Mouse (Mus musculus) midbrain, embryonic 14.5 days (tissue): Measurements from ENCODE around the gene Klhl3. TPM values are rescaled to one million over a fixed set of nuclear protein-coding genes. Genes with fewer than 3 reads are reported as not detected.

Experiments used
- ATAC-seq: fragments of 200-750 bp; cut with Nextera tagmentation; 2 replicates; pipeline ENCODE4 v1.8.0; 2017; ENCODE audit warnings: moderate number of reproducible peaks, moderate library complexity; ENCODE audit not compliant: low FRiP score, low TSS enrichment
- DNase-seq: peaks from one replicate; pipeline ENCODE4 v3.0.0-alpha.2; 2015
- H3K27ac ChIP-seq: fragments of 300-500 bp; sonication (generic); replicated peaks from 2 replicates; pipeline ENCODE4 v1.5.1; 2014; ENCODE audit warnings: mild to moderate bottlenecking, low read depth, low read length, moderate library complexity
- H3K27me3 ChIP-seq: fragments of 300-500 bp; sonication (generic); 2 replicates; pipeline ENCODE4 v1.6.1; 2014; ENCODE audit warnings: low read length, control low read depth, mixed read lengths; ENCODE audit not compliant: control insufficient read depth, insufficient read depth
- H3K36me3 ChIP-seq: fragments of 300-500 bp; sonication (generic); 2 replicates; pipeline ENCODE4 v1.6.1; 2014; ENCODE audit warnings: low read length, control low read depth; ENCODE audit not compliant: control insufficient read depth, insufficient read depth
- H3K4me1 ChIP-seq: fragments of 300-500 bp; sonication (generic); 2 replicates; pipeline ENCODE4 v1.6.1; 2014; ENCODE audit warnings: mild to moderate bottlenecking, antibody characterized with exemption, low read length, control low read depth; ENCODE audit not compliant: control insufficient read depth, insufficient read depth
- H3K4me2 ChIP-seq: fragments of 300-500 bp; sonication (generic); 2 replicates; pipeline ENCODE4 v1.6.1; 2014; ENCODE audit warnings: mild to moderate bottlenecking, low read length, moderate library complexity
- H3K4me3 ChIP-seq: fragments of 300-500 bp; sonication (generic); replicated peaks from 2 replicates; pipeline ENCODE4 v1.5.1; 2014; ENCODE audit warnings: low read depth, low read length
- H3K9ac ChIP-seq: fragments of 300-500 bp; sonication (generic); replicated peaks from 2 replicates; pipeline ENCODE4 v1.6.1; 2014; ENCODE audit warnings: mild to moderate bottlenecking, low read length, moderate library complexity
- H3K9me3 ChIP-seq: fragments of 300-500 bp; sonication (generic); 2 replicates; pipeline ENCODE4 v1.6.1; 2016; ENCODE audit warnings: low read length, control low read depth, mixed read lengths; ENCODE audit not compliant: control insufficient read depth
- WGBS: fragments of 180-500 bp; shearing (Covaris S2); extraction: QIAGEN DNeasy Blood & Tissue Kit; methylation state at CpG from one replicate; pipeline ENCODE4 v1.1.7; 2014; 5-methylcytosine and 5-hydroxymethylcytosine counted together
- polyA plus RNA-seq: library from polyadenylated mRNA; unstranded; fragments of >200 nt; fragmentation: Nextera tagmentation; extraction: Ambion mirVana; gene quantifications from 2 replicates; pipeline ENCODE4 v1.2.1, GENCODE M21; 2014

The Klhl3 gene
- polyA plus RNA-seq, 1 experiment from 2014 or later: 10.1 TPM

DNA sequence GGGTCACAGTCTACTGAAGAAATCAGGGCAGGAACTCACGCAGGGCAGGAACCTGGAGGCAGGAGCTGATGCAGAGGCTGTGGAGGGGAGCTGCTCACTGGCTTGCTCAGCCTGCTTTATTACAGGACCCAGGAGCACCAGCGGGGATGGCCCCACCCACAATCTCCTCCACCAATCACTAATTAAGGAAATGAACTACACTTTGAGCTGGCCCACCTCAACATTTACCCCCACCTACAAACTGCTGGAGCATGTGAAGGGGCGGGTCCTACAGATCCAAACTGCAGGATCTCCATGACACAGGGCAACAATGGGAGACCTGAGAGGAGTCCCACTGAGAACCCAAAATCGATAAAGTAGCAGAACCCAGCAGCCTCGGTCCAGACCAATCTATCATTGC, 64.3 kb downstream of the Klhl3 start:
- DNase-seq (no peak), ATAC-seq (no peak)
- Histone ChIP-seq H3K9me3 (no peaks in the 10 kb centered on the region), H3K27me3 (no peaks in the 10 kb centered on the region), H3K9ac (no peak overlapping the region), H3K4me3 (no peak overlapping the region), H3K4me2 (no peak overlapping the region), H3K4me1 (no peaks in the 10 kb centered on the region), H3K36me3 (no peaks in the 10 kb centered on the region), H3K27ac (no peak overlapping the region)
- WGBS: 73% methylated on average over 5 of the region's 5 CpGs

GRCm38 (mm10) chr13:58048076-58048475, 65.3 kb downstream of the Klhl3 start:
- Histone ChIP-seq H3K9ac (no peak overlapping the region), H3K27ac (no peak overlapping the region), H3K9me3 (no peaks in the 10 kb centered on the region), H3K4me3 (no peak overlapping the region), H3K4me2 (no peak overlapping the region), H3K27me3 (no peaks in the 10 kb centered on the region), H3K4me1 (no peaks in the 10 kb centered on the region), H3K36me3 (no peaks in the 10 kb centered on the region)
- 85% methylated on average over 3 of the region's 3 CpGs for WGBS
- DNase-seq: no peak
- ATAC-seq: no peak

DNA sequence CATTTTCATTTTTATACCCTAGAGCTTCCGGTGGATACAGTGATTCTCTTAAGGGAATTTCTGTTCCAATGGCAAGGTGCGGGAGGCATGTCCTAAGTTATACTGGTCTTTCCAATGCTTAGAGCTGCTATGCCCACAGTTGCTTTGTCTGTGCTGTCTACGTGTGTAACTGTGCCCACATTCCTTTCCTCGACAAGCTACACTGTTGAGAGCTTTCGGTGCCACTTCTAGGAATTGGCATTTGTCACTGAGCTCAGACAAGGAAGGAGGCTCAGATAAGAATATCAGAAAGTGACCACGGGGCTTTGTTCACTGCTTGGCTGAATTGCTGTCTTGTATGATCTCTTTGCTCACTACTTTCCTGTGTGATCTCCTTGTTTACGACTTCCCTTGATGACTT, 67.2 kb downstream of the Klhl3 start:
- Histone ChIP-seq H3K27ac (no peak overlapping the region), H3K9ac (no peak overlapping the region), H3K4me2 (no peak overlapping the region), H3K9me3 (no peaks in the 10 kb centered on the region), H3K36me3 (no peaks in the 10 kb centered on the region), H3K4me1 (no peaks in the 10 kb centered on the region), H3K27me3 (no peaks in the 10 kb centered on the region), H3K4me3 (no peak overlapping the region)
- WGBS: 93% methylated on average over 7 of the region's 7 CpGs
- no peak for DNase-seq
- no peak for ATAC-seq

DNA sequence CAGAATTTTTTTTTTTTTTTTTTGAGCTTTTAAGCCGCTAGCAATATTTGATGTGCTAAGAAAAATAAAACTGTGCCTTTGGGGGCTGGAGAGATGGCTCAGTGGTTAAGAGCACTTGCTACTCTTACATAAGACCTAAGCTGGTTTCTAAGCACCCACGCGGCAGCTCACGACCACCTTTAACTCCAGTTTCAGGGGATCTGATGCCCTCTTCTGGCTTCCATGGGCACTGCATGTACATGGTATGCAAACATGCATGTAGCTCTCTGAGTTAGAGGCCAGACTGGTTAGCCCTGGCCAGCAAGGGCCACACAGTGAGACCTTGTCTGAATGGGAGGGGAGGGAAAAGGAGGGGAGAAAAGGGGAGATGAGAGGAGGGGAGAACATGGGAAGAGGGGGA, 68.1 kb downstream of the Klhl3 start:
- ATAC-seq: no peak
- Histone ChIP-seq H3K4me3 (no peak overlapping the region), H3K9me3 (no peaks in the 10 kb centered on the region), H3K36me3 (no peaks in the 10 kb centered on the region), H3K4me2 (no peak overlapping the region), H3K9ac (no peak overlapping the region), H3K27ac (no peak overlapping the region), H3K27me3 (no peaks in the 10 kb centered on the region), H3K4me1 (no peaks in the 10 kb centered on the region)
- 56% methylated on average over 4 of the region's 4 CpGs for WGBS
- no peak for DNase-seq

- 92% methylated on average over 8 of the region's 8 CpGs for WGBS
- no peak overlapping the region for H3K27ac ChIP-seq
- H3K27me3 ChIP-seq: no peaks in the 10 kb centered on the region
- H3K9me3 ChIP-seq: no peaks in the 10 kb centered on the region
- no peak overlapping the region for H3K4me2 ChIP-seq
- H3K36me3 ChIP-seq: no peaks in the 10 kb centered on the region
- ATAC-seq: no peak
- no peak for DNase-seq
- no peak overlapping the region for H3K4me3 ChIP-seq
- no peak overlapping the region for H3K9ac ChIP-seq
- H3K4me1 ChIP-seq: no peaks in the 10 kb centered on the region
Observed at GRCm38 (mm10) chr13:58043278-58043677, 70.1 kb downstream of the Klhl3 start.

- DNase-seq (no peak), ATAC-seq (no peak)
- Histone ChIP-seq H3K36me3 (no peaks in the 10 kb centered on the region), H3K4me2 (no peak overlapping the region), H3K27ac (no peak overlapping the region), H3K9me3 (no peaks in the 10 kb centered on the region), H3K9ac (no peak overlapping the region), H3K27me3 (no peaks in the 10 kb centered on the region), H3K4me1 (no peaks in the 10 kb centered on the region), H3K4me3 (no peak overlapping the region)
- 70% methylated on average over 10 of the region's 10 CpGs for whole genome bisulfite sequencing
Observed at GRCm38 (mm10) chr13:58040112-58040511, 73.3 kb downstream of the Klhl3 start.

GRCm38 (mm10) chr13:58037506-58037905, 75.9 kb downstream of the Klhl3 start:
- no peaks in the 10 kb centered on the region for H3K27me3 ChIP-seq
- 76% methylated on average over 8 of the region's 8 CpGs for WGBS
- no peak overlapping the region for H3K4me3 ChIP-seq
- no peaks in the 10 kb centered on the region for H3K4me1 ChIP-seq
- H3K9me3 ChIP-seq: no peaks in the 10 kb centered on the region
- H3K4me2 ChIP-seq: no peak overlapping the region
- H3K27ac ChIP-seq: no peak overlapping the region
- H3K9ac ChIP-seq: no peak overlapping the region
- no peak for DNase-seq
- ATAC-seq: no peak
- no peaks in the 10 kb centered on the region for H3K36me3 ChIP-seq

- ATAC-seq: no peak
- no peaks in the 10 kb centered on the region for H3K36me3 ChIP-seq
- H3K27ac ChIP-seq: no peak overlapping the region
- H3K27me3 ChIP-seq: no peaks in the 10 kb centered on the region
- H3K9ac ChIP-seq: no peak overlapping the region
- H3K4me2 ChIP-seq: no peak overlapping the region
- H3K4me1 ChIP-seq: no peaks in the 10 kb centered on the region
- peak; percentile 42 for DNase-seq
- no peak overlapping the region for H3K4me3 ChIP-seq
- no peaks in the 10 kb centered on the region for H3K9me3 ChIP-seq
- WGBS: 79% methylated on average over 10 of the region's 10 CpGs
Observed at GRCm38 (mm10) chr13:58035470-58036156, 77.8 kb downstream of the Klhl3 start.

GRCm38 (mm10) chr13:58034985-58035384, 78.4 kb downstream of the Klhl3 start:
- Histone ChIP-seq H3K27ac (no peak overlapping the region), H3K4me3 (no peak overlapping the region), H3K4me2 (no peak overlapping the region), H3K4me1 (no peaks in the 10 kb centered on the region), H3K9ac (no peak overlapping the region), H3K9me3 (no peaks in the 10 kb centered on the region), H3K36me3 (no peaks in the 10 kb centered on the region), H3K27me3 (no peaks in the 10 kb centered on the region)
- DNase-seq (no peak), ATAC-seq (no peak)
- WGBS: 92% methylated on average over 3 of the region's 3 CpGs
